Mouse (Mus musculus) megakaryocyte, embryonic 14.5 days (primary cell): ENCODE results near the gene Tln2. TPM values are rescaled to one million over a fixed set of nuclear protein-coding genes. Genes with fewer than 3 reads are reported as not detected.

Experiments
- H3K27me3 ChIP-seq: replicated peaks from 2 replicates; pipeline ENCODE3; 2012; ENCODE audit warnings: inconsistent platforms
- H3K36me3 ChIP-seq: replicated peaks from 2 replicates; pipeline ENCODE3; 2012; ENCODE audit warnings: low read length, inconsistent platforms, mixed read lengths
- H3K4me1 ChIP-seq: 2 replicates; pipeline ENCODE4 v1.6.1; 2012; ENCODE audit warnings: inconsistent platforms
- H3K4me3 ChIP-seq: replicated peaks from 2 replicates; pipeline ENCODE3; 2012; ENCODE audit warnings: moderate library complexity, mild to moderate bottlenecking, inconsistent platforms
- H3K9me3 ChIP-seq: 2 replicates; pipeline ENCODE4 v1.6.1; 2012; ENCODE audit warnings: inconsistent platforms
- FLI1 ChIP-seq: IDR thresholded peaks from 2 replicates; pipeline ENCODE4 v1.6.1; 2012; ENCODE audit warnings: low read length, inconsistent platforms, mixed read lengths
- GATA1 ChIP-seq: IDR thresholded peaks from 3 replicates; pipeline ENCODE4 v1.6.1; 2012; ENCODE audit warnings: mixed read lengths, low read length, inconsistent platforms, borderline replicate concordance
- polyA plus RNA-seq: library from polyadenylated mRNA; stranded (reverse); fragments of >175 nt; gene quantifications from 2 replicates; pipeline ENCODE4 v1.2.3, GENCODE M21; 2012; ENCODE audit warnings: low replicate concordance; ENCODE audit not compliant: insufficient read depth

Tln2 gene
- polyA plus RNA-seq, 1 experiment = 0.32 TPM

- Histone ChIP-seq H3K4me3 (no peak overlapping the region), H3K9me3 (peaks cover 9% of the 10 kb centered on the region)
- TF ChIP-seq FLI1 = no peak
- no peak for TF ChIP-seq GATA1
Measured at GRCm38 (mm10) chr9:67549332-67549731, 10.2 kb downstream of the Tln2 start.

DNA sequence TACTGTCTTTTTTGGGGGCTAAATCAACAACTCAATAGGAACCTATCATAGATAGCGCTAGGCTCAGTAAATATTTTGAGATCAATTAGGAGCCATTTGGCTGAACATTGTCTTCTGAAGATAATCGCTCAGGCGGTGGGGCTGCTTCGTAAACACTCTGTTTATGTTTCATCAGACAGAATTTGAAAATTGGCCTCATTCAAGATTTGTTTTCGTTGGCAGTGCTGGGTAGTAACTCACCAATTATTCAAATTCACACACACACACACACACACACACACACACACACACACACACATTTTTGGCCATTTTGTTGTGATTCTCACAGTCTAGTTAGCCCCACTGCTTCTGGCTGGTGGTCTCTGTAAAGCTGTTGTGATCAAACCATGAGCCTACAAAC lies 12.9 kb downstream of the Tln2 start:
- Histone ChIP-seq H3K27me3 (peaks cover 2% of the 10 kb centered on the region), H3K9me3 (peaks cover 2% of the 10 kb centered on the region)

More at GRCm38 (mm10) chr9:67549332-67549731, 10.2 kb downstream of the Tln2 start:
- no peaks in the 10 kb centered on the region for H3K27me3 ChIP-seq
- H3K4me1 ChIP-seq = no peaks in the 10 kb centered on the region
- H3K36me3 ChIP-seq = no peaks in the 10 kb centered on the region

DNA sequence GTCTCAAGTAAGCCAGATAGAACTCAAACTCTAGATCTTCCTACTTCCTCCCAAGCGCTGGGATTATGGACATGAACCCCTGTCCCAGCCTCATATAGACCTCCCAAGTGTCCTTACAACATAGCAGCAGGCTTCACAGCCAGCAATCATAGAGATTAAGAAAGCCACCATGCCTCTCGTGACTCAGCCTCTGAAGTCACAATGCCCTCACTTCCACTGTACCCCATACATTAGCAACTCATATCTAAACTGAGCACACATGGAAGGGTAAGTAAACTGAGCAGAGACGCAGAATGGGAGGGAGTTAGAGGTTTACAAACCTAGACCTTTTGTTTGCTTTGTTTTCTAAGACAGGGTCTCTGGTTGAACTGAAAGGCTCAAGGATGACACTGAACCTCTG lies 13.7 kb downstream of the Tln2 start:
- TF ChIP-seq FLI1 (no peak), GATA1 (no peak)
- no peaks in the 10 kb centered on the region for H3K36me3 ChIP-seq
- peaks cover 2% of the 10 kb centered on the region for H3K27me3 ChIP-seq
- no peaks in the 10 kb centered on the region for H3K4me1 ChIP-seq
- H3K9me3 ChIP-seq = no peaks in the 10 kb centered on the region
- no peak overlapping the region for H3K4me3 ChIP-seq

More for the DNA sequence above, 12.9 kb downstream of the Tln2 start:
- no peak overlapping the region for H3K4me3 ChIP-seq
- H3K36me3 ChIP-seq = no peaks in the 10 kb centered on the region
- no peak for TF ChIP-seq GATA1
- no peak for TF ChIP-seq FLI1
- H3K4me1 ChIP-seq = no peaks in the 10 kb centered on the region

- Histone ChIP-seq H3K4me1 (no peaks in the 10 kb centered on the region), H3K4me3 (no peak overlapping the region), H3K9me3 (no peaks in the 10 kb centered on the region), H3K27me3 (peaks cover 3% of the 10 kb centered on the region), H3K36me3 (no peaks in the 10 kb centered on the region)
- TF ChIP-seq GATA1 (no peak), FLI1 (no peak)
Measured at GRCm38 (mm10) chr9:67544783-67545182, 14.7 kb downstream of the Tln2 start.

GRCm38 (mm10) chr9:67541948-67542347 lies 17.6 kb downstream of the Tln2 start:
- H3K4me3 ChIP-seq = no peak overlapping the region
- TF ChIP-seq GATA1 (no peak), FLI1 (no peak)
- H3K27me3 ChIP-seq = peaks cover 3% of the 10 kb centered on the region
- no peaks in the 10 kb centered on the region for H3K36me3 ChIP-seq
- H3K9me3 ChIP-seq = no peaks in the 10 kb centered on the region
- no peaks in the 10 kb centered on the region for H3K4me1 ChIP-seq

DNA sequence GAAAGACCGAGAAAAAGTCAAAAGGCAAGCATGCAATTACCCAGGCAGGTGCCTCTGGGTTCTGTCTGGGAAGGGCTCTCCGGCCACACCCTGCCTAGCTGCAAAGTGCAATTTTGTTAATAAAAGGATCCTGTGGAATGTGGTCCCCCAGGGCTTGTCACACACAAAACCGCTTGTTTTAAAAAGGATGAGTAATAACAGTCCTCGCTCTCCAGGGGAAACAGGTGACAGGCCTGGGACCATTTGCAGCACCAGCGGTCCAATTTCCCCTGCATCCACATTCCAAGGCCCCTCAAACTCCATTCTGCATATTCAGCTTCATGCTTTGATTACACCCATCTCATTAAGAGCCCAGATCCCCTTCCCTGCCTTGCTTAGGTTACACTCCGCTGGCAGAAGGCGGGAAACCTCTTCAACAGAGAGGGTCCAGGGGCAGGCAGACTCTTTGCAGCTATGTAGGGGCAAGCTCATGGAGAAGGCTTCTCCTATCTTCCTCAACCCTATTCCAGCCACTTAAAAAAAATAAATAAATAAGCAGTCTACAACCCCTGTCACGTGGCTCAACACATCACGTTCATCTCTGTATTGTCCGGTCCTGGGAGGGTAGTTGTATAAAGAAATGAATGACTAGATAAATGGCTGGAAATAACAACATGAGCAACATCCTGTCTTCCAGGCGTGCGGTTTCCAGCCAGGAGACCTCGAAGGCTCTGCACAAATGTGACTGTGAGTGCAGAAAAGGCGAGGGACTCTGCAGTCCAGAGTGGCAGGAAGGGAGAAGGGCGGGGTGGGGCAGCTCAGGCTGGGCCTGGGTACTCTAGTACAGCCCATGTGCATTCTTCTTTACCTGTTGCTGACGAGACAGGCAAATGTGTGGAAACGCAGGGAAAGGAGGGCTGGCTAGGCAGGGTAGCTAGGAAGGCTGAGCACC lies 19.5 kb downstream of the Tln2 start:
- TF ChIP-seq FLI1 = no peak
- TF ChIP-seq GATA1 = no peak
- H3K9me3 ChIP-seq = no peaks in the 10 kb centered on the region
- H3K27me3 ChIP-seq = peaks cover 3% of the 10 kb centered on the region
- no peaks in the 10 kb centered on the region for H3K4me1 ChIP-seq
- no peak overlapping the region for H3K4me3 ChIP-seq
- H3K36me3 ChIP-seq = no peaks in the 10 kb centered on the region

DNA sequence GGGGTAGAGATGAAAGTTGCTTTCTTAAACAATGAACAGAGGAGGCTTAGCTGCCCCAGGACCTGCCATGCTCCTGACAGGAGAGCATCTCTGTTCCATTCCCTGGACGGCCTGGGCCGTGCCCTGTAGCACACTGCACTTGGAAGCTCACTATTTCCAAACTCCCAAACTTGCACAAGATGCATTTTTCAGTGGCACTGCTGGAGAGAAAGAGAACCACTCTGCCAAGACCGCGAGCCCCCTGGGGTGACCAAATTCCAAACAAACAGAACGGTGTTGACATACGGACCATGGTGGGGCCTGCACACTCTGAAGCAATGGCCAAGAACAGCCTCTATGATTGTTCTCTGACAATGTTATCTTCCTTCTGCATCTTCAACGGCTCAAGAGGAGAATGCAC lies 25.1 kb downstream of the Tln2 start:
- no peaks in the 10 kb centered on the region for H3K36me3 ChIP-seq
- TF ChIP-seq FLI1 (no peak), GATA1 (no peak)
- no peaks in the 10 kb centered on the region for H3K4me1 ChIP-seq
- no peaks in the 10 kb centered on the region for H3K9me3 ChIP-seq
- H3K4me3 ChIP-seq = no peak overlapping the region
- H3K27me3 ChIP-seq = no peaks in the 10 kb centered on the region

DNA sequence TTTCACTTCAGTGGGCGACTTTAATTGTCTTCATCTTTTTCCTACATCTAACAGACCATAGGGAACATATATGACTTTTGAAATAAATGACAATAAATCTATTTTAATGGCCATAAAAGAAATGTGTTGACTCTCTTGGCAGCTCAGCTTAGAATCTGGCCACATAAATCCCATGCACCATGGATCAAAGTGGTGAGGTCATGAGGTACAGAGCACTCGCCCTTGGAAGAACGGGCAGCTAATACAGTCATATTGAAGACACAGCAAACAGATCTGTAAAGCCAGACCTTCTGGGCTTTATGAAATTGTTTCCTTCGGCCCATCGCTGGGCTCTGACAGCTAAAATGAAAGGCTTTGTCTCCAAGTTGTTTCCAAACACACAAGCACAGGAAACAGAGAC lies 26.2 kb downstream of the Tln2 start:
- Histone ChIP-seq H3K4me1 (no peaks in the 10 kb centered on the region), H3K27me3 (no peaks in the 10 kb centered on the region), H3K9me3 (no peaks in the 10 kb centered on the region), H3K36me3 (no peaks in the 10 kb centered on the region), H3K4me3 (no peak overlapping the region)
- TF ChIP-seq FLI1 = no peak
- no peak for TF ChIP-seq GATA1

- TF ChIP-seq FLI1 (no peak), GATA1 (no peak)
- Histone ChIP-seq H3K4me3 (no peak overlapping the region), H3K4me1 (no peaks in the 10 kb centered on the region)
Measured at GRCm38 (mm10) chr9:67532631-67533030, 26.9 kb downstream of the Tln2 start.

DNA sequence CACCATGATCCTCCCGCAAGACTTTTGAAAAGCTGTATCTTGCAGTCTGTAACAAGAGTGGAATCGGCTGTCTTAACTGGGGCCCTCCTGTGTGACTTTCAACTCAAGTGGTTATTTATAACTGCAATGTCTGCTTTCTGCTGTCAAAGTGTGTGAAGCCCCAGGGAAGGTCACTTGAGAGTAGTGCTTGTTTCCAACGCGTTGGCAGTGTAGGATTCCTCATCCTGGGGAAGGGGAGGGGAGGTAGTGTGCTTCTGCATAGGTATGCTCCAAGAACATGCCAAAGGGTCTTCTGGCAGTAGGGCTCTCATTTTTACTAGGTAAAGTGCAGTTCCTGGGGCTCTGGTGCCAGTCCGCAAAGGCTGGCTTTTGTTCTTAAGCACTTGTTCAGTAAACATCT lies 29.9 kb downstream of the Tln2 start:
- Histone ChIP-seq H3K4me3 (no peak overlapping the region), H3K4me1 (no peaks in the 10 kb centered on the region), H3K9me3 (no peaks in the 10 kb centered on the region), H3K27me3 (no peaks in the 10 kb centered on the region), H3K36me3 (no peaks in the 10 kb centered on the region)
- no peak for TF ChIP-seq GATA1
- no peak for TF ChIP-seq FLI1

More at GRCm38 (mm10) chr9:67532631-67533030, 26.9 kb downstream of the Tln2 start:
- Histone ChIP-seq H3K9me3 (no peaks in the 10 kb centered on the region), H3K36me3 (no peaks in the 10 kb centered on the region), H3K27me3 (no peaks in the 10 kb centered on the region)
